Mouse (Mus musculus) midbrain, embryonic 10.5 days (tissue): ENCODE results near the gene Tcf21. TPM values are rescaled to one million over a fixed set of nuclear protein-coding genes. Genes with fewer than 3 reads are reported as not detected.

Experiments
- DNase-seq: peaks from one replicate; pipeline ENCODE4 v3.0.0-alpha.2; 2017; ENCODE audit warnings: low spot score
- H3K27ac ChIP-seq: fragments of 300-500 bp; sonication (generic); replicated peaks from 2 replicates; pipeline ENCODE4 v1.5.1; 2016; ENCODE audit warnings: mild to moderate bottlenecking
- H3K27me3 ChIP-seq: fragments of 300-500 bp; sonication (generic); 2 replicates; pipeline ENCODE4 v1.6.1; 2016; ENCODE audit warnings: low read depth, mild to moderate bottlenecking; ENCODE audit not compliant: poor library complexity, severe bottlenecking
- H3K36me3 ChIP-seq: fragments of 300-500 bp; sonication (generic); 2 replicates; pipeline ENCODE4 v1.6.1; 2016; ENCODE audit warnings: mild to moderate bottlenecking, moderate library complexity
- H3K4me1 ChIP-seq: fragments of 300-500 bp; sonication (generic); 2 replicates; pipeline ENCODE4 v1.6.1; 2016
- H3K4me3 ChIP-seq: fragments of 300-500 bp; sonication (generic); 2 replicates; pipeline ENCODE4 v1.5.1; 2016; ENCODE audit warnings: mild to moderate bottlenecking, moderate library complexity
- H3K9me3 ChIP-seq: fragments of 300-500 bp; sonication (generic); replicated peaks from 2 replicates; pipeline ENCODE4 v1.6.1; 2016; ENCODE audit warnings: mild to moderate bottlenecking
- WGBS: fragments of 180-500 bp; shearing (Covaris S2); methylation state at CpG from one replicate; pipeline ENCODE4 v1.1.7; 2016; 5-methylcytosine and 5-hydroxymethylcytosine counted together
- polyA plus RNA-seq: library from polyadenylated mRNA; unstranded; fragments of >200 nt; fragmentation: Nextera tagmentation; extraction: Ambion mirVana; gene quantifications from 2 replicates; pipeline ENCODE4 v1.2.1, GENCODE M21; 2016

Tcf21 gene
- polyA plus RNA-seq, 1 experiment from 2014 or later = not detected

GRCm38 (mm10) chr10:22822486-22822885 lies 2.5 kb upstream of the Tcf21 start:
- DNase-seq = no peak
- Histone ChIP-seq H3K9me3 (no peaks in the 10 kb centered on the region), H3K27me3 (peaks cover 94% of the 10 kb centered on the region), H3K4me3 (no peak overlapping the region), H3K36me3 (no peaks in the 10 kb centered on the region), H3K4me1 (peaks cover 15% of the 10 kb centered on the region), H3K27ac (no peak overlapping the region)
- 17% methylated on average over 5 of the region's 5 CpGs for WGBS

- no peak for DNase-seq
- H3K9me3 ChIP-seq = no peaks in the 10 kb centered on the region
- 4% methylated on average over 5 of the region's 5 CpGs for WGBS
- peaks cover 99% of the 10 kb centered on the region for H3K27me3 ChIP-seq
- H3K4me1 ChIP-seq = peaks cover 16% of the 10 kb centered on the region
- H3K27ac ChIP-seq = no peak overlapping the region
- H3K4me3 ChIP-seq = no peak overlapping the region
- no peaks in the 10 kb centered on the region for H3K36me3 ChIP-seq
Measured at GRCm38 (mm10) chr10:22821709-22822108, 1.7 kb upstream of the Tcf21 start.

- Histone ChIP-seq H3K36me3 (no peaks in the 10 kb centered on the region), H3K4me3 (no peak overlapping the region), H3K27me3 (peaks cover 99% of the 10 kb centered on the region), H3K27ac (no peak overlapping the region), H3K4me1 (peaks cover 18% of the 10 kb centered on the region), H3K9me3 (no peaks in the 10 kb centered on the region)
- no peak for DNase-seq
- WGBS = 4% methylated on average over 1 of the region's 1 CpGs
Measured at GRCm38 (mm10) chr10:22821267-22821666, 1.3 kb upstream of the Tcf21 start.

- Histone ChIP-seq H3K9me3 (no peaks in the 10 kb centered on the region), H3K36me3 (no peaks in the 10 kb centered on the region), H3K4me3 (no peak overlapping the region), H3K4me1 (peaks cover 21% of the 10 kb centered on the region), H3K27ac (no peak overlapping the region), H3K27me3 (peaks cover 99% of the 10 kb centered on the region)
- WGBS = 12% methylated on average over 2 of the region's 2 CpGs
- no peak for DNase-seq
Measured at GRCm38 (mm10) chr10:22820841-22821240, 867 bp upstream of the Tcf21 start.

- DNase-seq = peak; percentile 67
- Histone ChIP-seq H3K27ac (no peak overlapping the region), H3K4me1 (peaks cover 21% of the 10 kb centered on the region), H3K4me3 (peak overlapping the region; percentile 36), H3K36me3 (no peaks in the 10 kb centered on the region), H3K9me3 (no peaks in the 10 kb centered on the region), H3K27me3 (peaks cover 99% of the 10 kb centered on the region)
- WGBS = under 1% methylated on average over 42 of the region's 42 CpGs
Measured at GRCm38 (mm10) chr10:22819239-22819870, 619 bp downstream of the Tcf21 start.

- under 1% methylated on average over 12 of the region's 12 CpGs for WGBS
- peak overlapping the region; percentile 36 for H3K4me3 ChIP-seq
Measured at GRCm38 (mm10) chr10:22818600-22819238, 1.3 kb downstream of the Tcf21 start.

GRCm38 (mm10) chr10:22817976-22818375 lies 2.0 kb downstream of the Tcf21 start:
- peaks cover 32% of the 10 kb centered on the region for H3K4me1 ChIP-seq
- no peaks in the 10 kb centered on the region for H3K36me3 ChIP-seq
- no peak for DNase-seq
- 2% methylated on average over 4 of the region's 4 CpGs for WGBS
- no peak overlapping the region for H3K4me3 ChIP-seq
- peaks cover 99% of the 10 kb centered on the region for H3K27me3 ChIP-seq
- H3K27ac ChIP-seq = no peak overlapping the region
- H3K9me3 ChIP-seq = no peaks in the 10 kb centered on the region

More at GRCm38 (mm10) chr10:22818600-22819238, 1.3 kb downstream of the Tcf21 start:
- H3K9me3 ChIP-seq = no peaks in the 10 kb centered on the region
- peaks cover 99% of the 10 kb centered on the region for H3K27me3 ChIP-seq
- DNase-seq = no peak
- peaks cover 26% of the 10 kb centered on the region for H3K4me1 ChIP-seq
- no peaks in the 10 kb centered on the region for H3K36me3 ChIP-seq
- H3K27ac ChIP-seq = no peak overlapping the region

- H3K27ac ChIP-seq = no peak overlapping the region
Measured at GRCm38 (mm10) chr10:22817561-22817960, 2.4 kb downstream of the Tcf21 start.

GRCm38 (mm10) chr10:22816237-22816762 lies 3.7 kb downstream of the Tcf21 start:
- H3K36me3 ChIP-seq = no peaks in the 10 kb centered on the region
- peaks cover 99% of the 10 kb centered on the region for H3K27me3 ChIP-seq
- DNase-seq = peak; percentile 44
- peaks cover 35% of the 10 kb centered on the region for H3K4me1 ChIP-seq
- WGBS = under 1% methylated on average over 28 of the region's 28 CpGs
- H3K9me3 ChIP-seq = no peaks in the 10 kb centered on the region
- H3K27ac ChIP-seq = no peak overlapping the region
- H3K4me3 ChIP-seq = no peak overlapping the region

More at GRCm38 (mm10) chr10:22817561-22817960, 2.4 kb downstream of the Tcf21 start:
- peak; percentile 54 for DNase-seq
- 0% methylated on average over 18 of the region's 18 CpGs for WGBS
- Histone ChIP-seq H3K9me3 (no peaks in the 10 kb centered on the region), H3K4me1 (peaks cover 32% of the 10 kb centered on the region), H3K36me3 (no peaks in the 10 kb centered on the region), H3K27me3 (peaks cover 99% of the 10 kb centered on the region), H3K4me3 (no peak overlapping the region)

- no peaks in the 10 kb centered on the region for H3K9me3 ChIP-seq
- WGBS = 2% methylated on average over 19 of the region's 19 CpGs
- no peaks in the 10 kb centered on the region for H3K36me3 ChIP-seq
- H3K4me1 ChIP-seq = peaks cover 35% of the 10 kb centered on the region
- no peak overlapping the region for H3K4me3 ChIP-seq
- no peak overlapping the region for H3K27ac ChIP-seq
- peak; percentile 29 for DNase-seq
- H3K27me3 ChIP-seq = peaks cover 98% of the 10 kb centered on the region
Measured at GRCm38 (mm10) chr10:22815461-22816236, 4.3 kb downstream of the Tcf21 start.

- H3K4me1 ChIP-seq = peaks cover 32% of the 10 kb centered on the region
- peak; percentile 26 for DNase-seq
Measured at GRCm38 (mm10) chr10:22814771-22815170, 5.2 kb downstream of the Tcf21 start.

GRCm38 (mm10) chr10:22814294-22814693 lies 5.7 kb downstream of the Tcf21 start:
- Histone ChIP-seq H3K36me3 (no peaks in the 10 kb centered on the region), H3K27me3 (peaks cover 98% of the 10 kb centered on the region), H3K27ac (no peak overlapping the region), H3K4me3 (0 out of 2 replicates have a peak overlapping the region, but pooled peaks have one; percentile 34), H3K9me3 (no peaks in the 10 kb centered on the region), H3K4me1 (peaks cover 27% of the 10 kb centered on the region)
- no peak for DNase-seq
- WGBS = 0% methylated on average over 4 of the region's 8 CpGs

More at GRCm38 (mm10) chr10:22814771-22815170, 5.2 kb downstream of the Tcf21 start:
- 5% methylated on average over 2 of the region's 2 CpGs for WGBS
- no peak overlapping the region for H3K4me3 ChIP-seq
- H3K9me3 ChIP-seq = no peaks in the 10 kb centered on the region
- no peak overlapping the region for H3K27ac ChIP-seq
- H3K27me3 ChIP-seq = peaks cover 98% of the 10 kb centered on the region
- H3K36me3 ChIP-seq = no peaks in the 10 kb centered on the region
